Mouse (Mus musculus): Measurements from ENCODE around the gene Mapkap1.

DNA sequence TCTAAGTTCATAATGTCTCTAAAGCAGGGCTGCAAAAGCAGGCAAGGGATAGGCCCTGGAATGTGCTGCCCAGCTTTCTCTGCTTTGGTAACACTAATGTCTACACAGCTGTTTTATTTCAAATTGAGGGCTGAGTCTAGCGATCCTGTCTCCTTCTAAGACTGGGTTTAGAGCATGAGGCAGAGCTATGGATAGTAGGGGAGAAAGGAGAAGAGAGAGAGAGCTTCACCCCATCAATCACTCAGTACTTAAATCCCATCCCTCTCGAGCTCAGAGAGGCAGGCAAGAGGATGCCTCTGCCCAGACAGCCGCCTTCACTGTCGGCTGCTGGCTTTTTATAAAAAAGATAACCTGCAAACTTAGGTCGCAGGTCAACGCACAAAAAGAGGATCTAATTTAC lies 38.2 kb upstream of the Mapkap1 start:
- TF ChIP-seq TCF12 (IDR thresholded peaks at IDR 0.05; ENCODE audit: insufficient read depth, poor library complexity, severe bottlenecking) (no peak), USF1 (IDR thresholded peaks at IDR 0.05; ENCODE audit: low read depth) (no peak), POLR2A (IDR thresholded peaks at IDR 0.05; ENCODE audit: insufficient read length, low read depth) (no peak), POLR2AphosphoS2 (IDR thresholded peaks at IDR 0.05; ENCODE audit: insufficient read length, low read depth) (no peak), E2F4 (IDR thresholded peaks at IDR 0.05; ENCODE audit: insufficient read depth) (no peak), MAX (IDR thresholded peaks at IDR 0.05; ENCODE audit: low read depth) (no peak), CEBPB (IDR thresholded peaks at IDR 0.05; ENCODE audit: insufficient read depth, poor library complexity, severe bottlenecking) (no peak), TCF3 (IDR thresholded peaks at IDR 0.05; ENCODE audit: insufficient read length, low read depth) (no peak), MYOG (IDR thresholded peaks at IDR 0.05; ENCODE audit: control insufficient read depth in 1 of 3, insufficient read depth in 1 of 3, insufficient read length in 2 of 3, low read depth in 2 of 3) (no peak), MYOD1 (IDR thresholded peaks at IDR 0.05; ENCODE audit: control insufficient read depth in 1 of 3, insufficient read length in 2 of 3, low read depth in 2 of 3) (no peak), REST (IDR thresholded peaks at IDR 0.05; ENCODE audit: insufficient read depth, insufficient read length) (no peak), SRF (IDR thresholded peaks at IDR 0.05; ENCODE audit: control insufficient read depth, insufficient read length, low read depth) (no peak)
